Mouse (Mus musculus): Measurements from ENCODE around the gene Stambpl1.

GRCm38 (mm10) chr19:34153263-34154144 is 38.5 kb upstream of the Stambpl1 start:
- TF ChIP-seq CTCF (IDR thresholded peaks at IDR 0.05; ENCODE audit: insufficient read depth, low read depth, low read length) (no peak), POLR2A (IDR thresholded peaks at IDR 0.05; ENCODE audit: insufficient read depth, low read depth, low read length) (no peak)
